Mouse (Mus musculus) kidney, embryonic 14.5 days (tissue): ENCODE results near the gene Suclg1. TPM values are rescaled to one million over a fixed set of nuclear protein-coding genes. Genes with fewer than 3 reads are reported as not detected.

Experiments
- ATAC-seq: fragments of 200-750 bp; cut with Nextera tagmentation; 2 replicates; pipeline ENCODE4 v1.8.0; 2017; ENCODE audit warnings: moderate number of reproducible peaks, mild to moderate bottlenecking, moderate TSS enrichment, moderate library complexity; ENCODE audit not compliant: low FRiP score, low TSS enrichment
- H3K27ac ChIP-seq: fragments of 300-500 bp; sonication (generic); 2 replicates; pipeline ENCODE4 v1.5.1; 2014; ENCODE audit warnings: low read depth, mild to moderate bottlenecking, low read length, moderate library complexity, mixed read lengths
- H3K27me3 ChIP-seq: fragments of 300-500 bp; sonication (generic); 2 replicates; pipeline ENCODE4 v1.6.1; 2014; ENCODE audit warnings: mild to moderate bottlenecking, low read length; ENCODE audit not compliant: control insufficient read depth, insufficient read depth
- H3K36me3 ChIP-seq: fragments of 300-500 bp; sonication (generic); 2 replicates; pipeline ENCODE4 v1.6.1; 2014; ENCODE audit warnings: low read length, mixed read lengths; ENCODE audit not compliant: control insufficient read depth, insufficient read depth
- H3K4me1 ChIP-seq: fragments of 300-500 bp; sonication (generic); 2 replicates; pipeline ENCODE4 v1.6.1; 2014; ENCODE audit warnings: low read length, mixed read lengths; ENCODE audit not compliant: control insufficient read depth, insufficient read depth
- H3K4me2 ChIP-seq: fragments of 300-500 bp; sonication (generic); replicated peaks from 2 replicates; pipeline ENCODE4 v1.6.1; 2014; ENCODE audit warnings: low read depth, mild to moderate bottlenecking, low read length
- H3K4me3 ChIP-seq: fragments of 300-500 bp; sonication (generic); 2 replicates; pipeline ENCODE4 v1.5.1; 2014; ENCODE audit warnings: mild to moderate bottlenecking, low read length
- H3K9ac ChIP-seq: fragments of 300-500 bp; sonication (generic); 2 replicates; pipeline ENCODE4 v1.6.1; 2014; ENCODE audit warnings: low read depth, mild to moderate bottlenecking, low read length, moderate library complexity
- H3K9me3 ChIP-seq: fragments of 300-500 bp; sonication (generic); 2 replicates; pipeline ENCODE4 v1.6.1; 2016; ENCODE audit warnings: low read length; ENCODE audit not compliant: control insufficient read depth
- WGBS: fragments of 180-500 bp; shearing (Covaris S2); extraction: QIAGEN DNeasy Blood & Tissue Kit; methylation state at CpG from one replicate; pipeline ENCODE4 v1.1.7; 2014; 5-methylcytosine and 5-hydroxymethylcytosine counted together
- polyA plus RNA-seq: library from polyadenylated mRNA; unstranded; fragments of >200 nt; fragmentation: Nextera tagmentation; extraction: Ambion mirVana; gene quantifications from 2 replicates; pipeline ENCODE4 v1.2.1, GENCODE M21; 2014

The Suclg1 gene
- polyA plus RNA-seq, 1 experiment from 2014 or later = 206 TPM

GRCm38 (mm10) chr6:73221958-73222735 lies 26.0 kb upstream of the Suclg1 start:
- H3K9me3 ChIP-seq = no peaks in the 10 kb centered on the region
- H3K4me3 ChIP-seq = peak overlapping the region; percentile 38
- H3K27ac ChIP-seq = peak overlapping the region; percentile 85; the same call in 1 of the 2 replicates
- peak; percentile 44 for ATAC-seq
- H3K27me3 ChIP-seq = no peaks in the 10 kb centered on the region
- peaks cover 4% of the 10 kb centered on the region; the same call in 1 of the 2 replicates for H3K4me1 ChIP-seq
- H3K4me2 ChIP-seq = peak overlapping the region; percentile 71
- WGBS = 21% methylated on average over 23 of the region's 23 CpGs
- peak overlapping the region; percentile 37; the same call in 1 of the 2 replicates for H3K9ac ChIP-seq
- H3K36me3 ChIP-seq = no peaks in the 10 kb centered on the region

GRCm38 (mm10) chr6:73222841-73223526 lies 25.2 kb upstream of the Suclg1 start:
- Histone ChIP-seq H3K9me3 (no peaks in the 10 kb centered on the region), H3K4me3 (no peak overlapping the region), H3K27me3 (no peaks in the 10 kb centered on the region), H3K36me3 (no peaks in the 10 kb centered on the region), H3K9ac (no peak overlapping the region), H3K4me1 (peaks cover 4% of the 10 kb centered on the region; the same call in 1 of the 2 replicates), H3K27ac (peak overlapping the region; percentile 21; the same call in 1 of the 2 replicates), H3K4me2 (peak overlapping the region; percentile 8)
- 0% methylated on average over 9 of the region's 10 CpGs for whole genome bisulfite sequencing
- ATAC-seq = peak; percentile 74

- Histone ChIP-seq H3K9ac (no peak overlapping the region), H3K4me1 (no peaks in the 10 kb centered on the region), H3K9me3 (no peaks in the 10 kb centered on the region), H3K27ac (no peak overlapping the region), H3K36me3 (no peaks in the 10 kb centered on the region), H3K27me3 (no peaks in the 10 kb centered on the region), H3K4me3 (no peak overlapping the region), H3K4me2 (no peak overlapping the region)
- 39% methylated on average over 10 of the region's 10 CpGs for WGBS
- ATAC-seq = no peak
These were observed 20.6 kb upstream of the Suclg1 start for GRCm38 (mm10) chr6:73227376-73228158.

GRCm38 (mm10) chr6:73228408-73228807 lies 19.8 kb upstream of the Suclg1 start:
- no peak for ATAC-seq
- no peak overlapping the region for H3K4me3 ChIP-seq
- no peaks in the 10 kb centered on the region for H3K4me1 ChIP-seq
- H3K36me3 ChIP-seq = no peaks in the 10 kb centered on the region
- H3K27me3 ChIP-seq = no peaks in the 10 kb centered on the region
- no peak overlapping the region for H3K27ac ChIP-seq
- 44% methylated on average over 4 of the region's 4 CpGs for WGBS
- no peaks in the 10 kb centered on the region for H3K9me3 ChIP-seq
- H3K4me2 ChIP-seq = no peak overlapping the region
- no peak overlapping the region for H3K9ac ChIP-seq

- no peak overlapping the region for H3K9ac ChIP-seq
- H3K9me3 ChIP-seq = no peaks in the 10 kb centered on the region
- no peaks in the 10 kb centered on the region for H3K36me3 ChIP-seq
- no peak overlapping the region for H3K4me2 ChIP-seq
- no peaks in the 10 kb centered on the region for H3K27me3 ChIP-seq
- H3K4me1 ChIP-seq = no peaks in the 10 kb centered on the region
- no peak overlapping the region for H3K27ac ChIP-seq
- 70% methylated on average over 3 of the region's 3 CpGs for WGBS
- no peak for ATAC-seq
- no peak overlapping the region for H3K4me3 ChIP-seq
These were observed 19.3 kb upstream of the Suclg1 start for GRCm38 (mm10) chr6:73228881-73229280.

- H3K4me3 ChIP-seq = no peak overlapping the region
- no peak overlapping the region for H3K27ac ChIP-seq
- no peaks in the 10 kb centered on the region for H3K9me3 ChIP-seq
- WGBS = 89% methylated on average over 12 of the region's 12 CpGs
- no peak overlapping the region for H3K9ac ChIP-seq
- H3K4me1 ChIP-seq = no peaks in the 10 kb centered on the region
- no peak overlapping the region for H3K4me2 ChIP-seq
- H3K36me3 ChIP-seq = no peaks in the 10 kb centered on the region
- ATAC-seq = no peak
- H3K27me3 ChIP-seq = no peaks in the 10 kb centered on the region
These were observed 16.0 kb upstream of the Suclg1 start for GRCm38 (mm10) chr6:73232152-73232584.

GRCm38 (mm10) chr6:73233202-73233726 lies 14.9 kb upstream of the Suclg1 start:
- H3K36me3 ChIP-seq = no peaks in the 10 kb centered on the region
- 94% methylated on average over 6 of the region's 6 CpGs for WGBS
- no peak overlapping the region for H3K4me2 ChIP-seq
- ATAC-seq = no peak
- H3K9ac ChIP-seq = no peak overlapping the region
- 0 out of 2 replicates have a peak, but pooled peaks cover 2% of the 10 kb centered on the region for H3K9me3 ChIP-seq
- no peak overlapping the region for H3K4me3 ChIP-seq
- H3K27me3 ChIP-seq = no peaks in the 10 kb centered on the region
- no peaks in the 10 kb centered on the region for H3K4me1 ChIP-seq
- H3K27ac ChIP-seq = no peak overlapping the region

- no peaks in the 10 kb centered on the region for H3K27me3 ChIP-seq
- H3K9ac ChIP-seq = no peak overlapping the region
- no peak for ATAC-seq
- H3K9me3 ChIP-seq = 0 out of 2 replicates have a peak, but pooled peaks cover 2% of the 10 kb centered on the region
- H3K4me1 ChIP-seq = no peaks in the 10 kb centered on the region
- H3K27ac ChIP-seq = no peak overlapping the region
- no peaks in the 10 kb centered on the region for H3K36me3 ChIP-seq
- H3K4me2 ChIP-seq = no peak overlapping the region
- 86% methylated on average over 6 of the region's 6 CpGs for WGBS
- no peak overlapping the region for H3K4me3 ChIP-seq
These were observed 13.8 kb upstream of the Suclg1 start for GRCm38 (mm10) chr6:73234302-73234900.
